Mouse (Mus musculus) frontal cortex, postnatal 36 days (tissue): ENCODE data around the gene Klhl15.

Experiments used
- DNase-seq, 2 experiments: peaks; one replicate each; pipeline ENCODE4 v3.0.0; 2022; ENCODE audit warnings: low spot score in 2 of 2

The Klhl15 gene

DNA sequence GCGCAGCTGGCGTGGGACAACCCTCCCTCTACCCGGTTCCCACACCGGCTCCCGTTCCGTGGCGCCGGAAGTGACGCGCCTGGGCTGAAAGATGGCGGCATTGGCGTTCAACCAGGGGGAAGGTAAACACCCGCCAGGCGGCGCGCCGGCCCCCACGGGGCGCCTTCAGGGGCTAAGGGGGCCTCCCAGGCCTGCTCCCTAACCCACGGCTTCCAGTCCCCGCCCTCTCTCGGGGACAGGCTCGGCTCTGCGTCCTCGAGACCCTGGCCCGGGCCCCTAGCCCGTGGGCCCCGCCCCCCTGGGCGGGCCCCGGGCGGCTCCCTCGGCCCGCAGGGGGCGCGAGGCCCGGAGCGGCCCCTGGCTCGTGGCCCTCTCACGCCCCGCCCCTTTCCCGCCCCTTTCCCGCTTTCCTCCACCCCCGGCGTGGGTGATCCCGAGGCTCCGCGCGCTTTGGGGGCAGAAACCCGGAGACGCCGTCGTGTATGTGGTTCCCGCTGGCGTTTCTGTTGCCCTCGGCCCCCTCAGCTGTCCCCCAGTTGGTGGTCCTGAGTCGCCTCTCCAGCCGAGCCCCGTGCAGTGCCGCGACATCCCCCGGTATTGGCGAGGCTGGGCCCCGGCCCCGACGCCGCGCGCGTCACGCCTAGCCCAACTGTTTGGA, at the start of gene Klhl15:
Gene Klhl15 (plus strand): TSS at position 68 of the 658 bp plus-strand sequence.
- peak; percentile 72 to 75 for DNase-seq

GRCm38 (mm10) chrX:94185156-94185555, 49.2 kb upstream of the Klhl15 start:
- no peak for DNase-seq

DNA sequence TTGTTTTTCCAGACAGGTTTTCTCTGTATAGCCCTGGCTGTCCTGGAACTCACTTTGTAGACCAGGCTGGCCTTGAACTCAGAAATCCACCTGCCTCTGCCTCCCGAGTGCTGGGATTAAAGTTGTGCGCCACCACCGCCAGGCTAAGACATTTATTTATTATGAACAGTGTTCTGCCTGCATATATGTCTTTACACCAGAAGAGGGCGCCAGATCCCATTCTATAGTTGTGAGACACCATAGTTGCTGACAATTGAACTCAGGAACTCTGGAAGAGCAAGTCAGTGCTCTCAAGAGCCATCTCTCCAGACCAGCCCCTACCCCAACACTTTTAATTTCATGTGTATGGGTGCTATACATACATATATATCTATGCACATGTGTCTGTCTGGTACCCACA, 40.5 kb upstream of the Klhl15 start:
- DNase-seq, result peak in 1 of 2 experiments; percentile 2

DNA sequence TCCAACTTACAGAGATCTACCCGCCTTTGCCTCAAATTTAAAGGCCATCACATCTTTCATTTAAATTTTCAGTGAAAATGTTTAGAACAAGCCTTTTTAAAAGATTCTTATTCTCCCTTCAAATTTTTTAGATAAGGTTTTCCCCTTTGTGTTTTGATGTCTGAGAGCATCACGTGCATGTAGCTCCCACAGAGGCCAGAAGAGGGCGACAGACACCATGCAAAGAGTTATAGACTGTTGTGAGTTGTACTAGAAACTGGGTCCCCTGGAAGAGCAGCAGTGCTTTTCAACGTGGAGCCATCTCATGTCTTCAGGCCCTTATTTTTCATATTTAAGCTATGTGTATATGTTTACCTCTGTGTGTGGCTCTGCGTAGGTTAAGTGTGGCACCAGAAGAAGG, 36.6 kb upstream of the Klhl15 start:
- peak in 1 of 2 experiments; percentile 19 for DNase-seq

- no peak for DNase-seq
Measured at GRCm38 (mm10) chrX:94212264-94212596, 22.2 kb upstream of the Klhl15 start.

DNA sequence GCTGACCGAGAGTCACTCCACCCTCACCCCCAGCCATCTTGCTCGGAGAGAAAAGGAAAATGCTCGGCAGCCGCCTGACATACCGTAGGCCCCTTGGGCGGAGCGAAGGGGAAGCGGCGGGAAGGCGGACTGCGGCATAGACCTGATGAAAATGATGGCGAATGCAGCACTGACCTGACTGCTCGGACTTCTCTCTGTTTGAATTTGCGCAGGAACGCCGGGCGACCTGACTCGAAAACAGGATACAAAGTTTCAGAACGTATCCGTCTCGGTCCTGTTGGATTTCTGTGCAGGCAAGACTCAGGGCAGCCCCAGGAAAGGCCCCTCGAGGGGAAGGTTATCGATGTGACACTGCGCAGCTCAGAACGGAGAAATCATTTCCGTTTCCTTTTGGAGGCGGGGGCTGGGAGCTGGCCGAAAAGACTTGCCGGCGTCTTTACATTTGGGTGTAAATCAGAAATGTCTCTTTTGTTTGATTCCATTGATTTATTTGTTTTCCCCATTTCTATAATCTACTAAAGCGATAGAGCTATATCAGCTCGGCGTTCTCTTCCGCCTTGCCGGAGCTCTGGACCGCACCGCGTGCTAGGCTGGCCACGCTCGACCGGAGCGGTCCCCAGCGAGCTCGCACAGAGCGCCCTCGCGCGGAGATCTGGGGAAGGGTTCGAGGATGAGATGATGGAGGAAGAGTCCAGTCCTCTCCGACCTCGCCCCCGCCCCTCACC, 21.6 kb upstream of the Klhl15 start, which contains the start of gene Eif2s3x:
Gene Eif2s3x (minus strand): TSS at position 266 of the 725 bp plus-strand sequence.
- DNase-seq, result peak; percentile 79 to 93

DNA sequence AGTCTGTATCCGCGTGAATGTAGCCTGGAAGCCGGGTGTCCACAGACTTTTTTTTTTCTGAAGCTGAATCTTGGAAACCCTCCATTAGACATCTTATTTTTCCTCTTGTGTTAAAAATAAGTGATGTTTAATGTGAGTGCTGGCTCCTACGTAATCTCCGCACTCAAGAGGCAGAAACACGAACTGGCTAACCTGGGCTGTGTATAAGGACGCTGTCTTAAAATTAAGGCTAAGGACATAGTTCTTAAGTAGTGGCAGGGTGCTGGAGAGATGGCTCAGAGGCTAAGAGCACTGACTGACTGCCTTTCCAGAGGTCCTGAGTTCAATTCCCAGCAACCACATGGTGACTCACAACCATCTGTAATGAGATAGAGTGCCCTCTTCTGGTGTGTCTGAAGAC, 21.0 kb upstream of the Klhl15 start:
- peak; percentile 9 to 11 for DNase-seq

DNA sequence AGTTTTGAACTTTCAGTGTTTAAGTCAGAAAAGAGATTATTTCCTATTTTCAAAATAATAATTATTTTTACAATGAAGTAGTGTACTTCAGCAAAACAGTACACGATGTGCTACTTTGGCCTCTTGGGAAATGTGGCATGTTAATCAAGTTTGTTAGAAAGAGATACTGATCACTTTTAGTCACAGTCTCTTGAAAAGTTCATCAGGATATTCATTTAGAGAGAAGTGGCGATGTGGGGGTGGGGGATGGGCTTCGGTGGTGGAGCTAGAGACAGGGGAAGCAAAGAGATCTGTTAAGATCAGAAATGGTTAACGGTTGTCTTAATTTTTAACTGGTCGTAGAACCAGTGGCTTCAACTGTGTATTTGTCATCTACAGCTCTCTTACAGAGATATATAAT, 967 bp upstream of the Klhl15 start:
- no peak for DNase-seq

DNA sequence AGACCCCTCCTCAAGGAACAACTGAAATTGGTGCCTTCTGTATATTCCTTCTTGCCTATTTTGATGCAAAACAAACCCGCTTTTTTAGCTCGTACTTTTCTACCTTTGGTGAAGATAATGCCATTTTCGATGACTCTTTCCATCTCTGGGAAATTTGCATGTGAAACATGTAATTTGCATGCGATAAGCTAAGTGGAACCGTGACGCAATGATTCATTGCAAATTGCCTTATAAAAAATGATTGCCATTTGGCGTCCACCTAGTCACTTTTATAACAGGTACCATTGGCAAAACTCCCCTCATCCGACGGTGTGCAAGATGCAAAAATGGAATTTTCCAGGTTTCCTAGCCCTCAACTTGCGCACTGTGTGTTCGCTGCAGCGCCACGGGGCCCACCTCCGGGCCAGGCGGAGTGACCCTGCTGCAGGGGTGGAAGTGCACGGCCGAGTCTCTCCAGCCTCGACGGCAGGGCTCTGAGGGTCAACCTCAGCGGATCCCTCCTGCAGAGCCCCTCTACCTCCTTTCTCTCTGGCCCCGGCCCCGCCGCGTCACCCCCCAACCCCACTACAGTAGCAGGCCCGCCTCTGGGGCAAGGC, 365 bp upstream of the Klhl15 start:
- no peak for DNase-seq

GRCm38 (mm10) chrX:94235190-94235555, 774 bp downstream of the Klhl15 start:
- peak; percentile 3 to 11 for DNase-seq

DNA sequence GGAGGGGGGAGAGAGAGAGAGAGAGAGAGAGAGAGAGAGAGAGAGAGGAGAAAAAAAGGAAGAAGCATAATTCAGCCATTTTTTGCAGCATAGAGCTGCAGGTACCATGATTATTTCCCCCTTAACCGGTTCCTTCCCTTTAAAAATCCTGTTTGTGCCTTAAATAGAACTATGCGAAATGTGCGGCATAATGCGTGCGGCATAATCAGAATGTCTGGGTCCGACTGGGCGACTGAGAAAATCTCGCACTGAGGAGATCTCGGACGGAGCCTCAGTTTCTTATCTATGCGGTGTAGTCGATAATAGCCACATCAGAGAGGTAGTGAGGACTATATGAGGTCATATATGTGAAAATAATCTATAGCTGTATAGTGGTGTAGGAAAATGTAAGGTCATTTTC, 1.2 kb downstream of the Klhl15 start:
- DNase-seq, result peak; percentile 1 to 3

DNA sequence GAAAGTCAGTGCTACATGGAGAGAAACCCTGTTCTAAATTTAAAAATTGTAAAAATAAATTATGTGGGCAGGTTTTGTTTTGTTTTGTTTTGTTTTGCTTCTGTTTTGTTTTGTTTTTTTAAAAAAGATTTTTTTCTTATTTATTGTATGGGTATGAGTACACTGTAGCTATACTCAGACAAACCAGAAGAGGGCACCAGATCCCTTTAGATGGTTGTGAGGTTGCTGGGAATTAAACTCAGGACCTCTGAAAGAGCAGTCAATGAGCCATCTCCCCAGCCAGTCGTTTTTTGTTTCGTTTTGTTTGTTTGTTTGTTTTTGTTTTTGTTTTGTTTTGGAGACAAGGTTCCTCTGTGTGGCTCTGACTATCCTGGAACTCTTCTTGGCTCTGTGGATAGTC, 54.5 kb downstream of the Klhl15 start:
- peak in 1 of 2 experiments; percentile 19 for DNase-seq

DNA sequence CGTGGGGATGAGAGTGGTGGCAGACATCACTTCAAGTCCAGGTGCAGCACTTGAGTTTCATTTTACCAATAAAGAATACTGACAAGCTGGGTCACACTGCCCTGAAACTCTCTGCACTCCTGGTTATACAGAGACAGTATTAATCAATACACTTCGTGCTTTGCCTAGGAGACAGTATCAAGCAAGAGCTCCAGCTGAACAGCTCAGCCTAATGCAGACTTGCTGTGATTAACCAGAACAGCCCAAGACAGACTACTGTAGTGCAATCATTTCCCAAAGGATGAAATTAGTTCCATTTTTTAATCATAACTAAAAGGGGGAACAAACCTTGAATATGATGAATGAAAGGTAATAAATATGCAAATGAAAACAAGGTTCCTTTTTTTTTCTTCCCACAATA, 68.5 kb downstream of the Klhl15 start:
- no peak for DNase-seq

DNA sequence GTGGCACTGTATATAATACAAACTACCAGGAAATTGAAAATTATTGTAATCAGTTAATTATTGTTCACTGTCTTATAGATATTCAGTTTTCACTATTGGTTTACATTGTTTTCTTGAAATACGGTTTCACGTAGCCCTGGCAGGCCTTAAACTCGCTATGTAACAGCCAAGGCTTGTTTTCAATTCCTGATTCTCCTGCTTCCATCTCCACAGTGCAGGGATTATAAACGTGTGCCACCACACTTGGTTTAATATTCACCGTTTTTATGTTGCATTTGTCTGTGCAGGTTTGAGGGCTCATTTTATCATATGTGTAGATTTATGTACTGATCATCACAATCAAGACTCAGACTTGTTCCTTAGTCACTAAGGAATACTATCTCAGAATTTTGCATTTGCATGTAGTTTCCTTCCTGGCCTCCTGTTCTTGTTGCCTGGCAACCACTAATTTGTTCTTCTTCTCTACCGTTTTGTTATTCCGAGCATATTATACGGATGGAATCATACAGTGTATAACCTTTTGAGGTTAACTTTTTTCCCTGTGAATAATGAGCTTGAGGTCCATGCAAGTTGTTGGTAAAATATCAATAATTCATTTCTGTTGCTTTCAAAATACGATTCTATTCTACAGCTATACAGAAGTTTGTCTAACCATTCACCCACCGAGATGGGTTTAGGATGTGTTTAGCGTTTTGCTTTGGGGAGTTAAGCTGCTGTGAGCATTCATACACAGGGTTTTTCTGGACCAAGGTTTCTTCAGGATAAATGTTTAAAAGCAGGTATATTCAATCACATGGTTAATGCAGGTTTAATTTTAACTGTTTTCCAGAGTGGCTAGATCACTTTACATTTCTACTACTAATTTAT, 86.9 kb downstream of the Klhl15 start:
- DNase-seq, result peak in 1 of 2 experiments; percentile 2
